Mouse (Mus musculus) megakaryocyte progenitor cell, adult 5-6 weeks (primary cell): ENCODE results near the gene Gm3468. TPM values are rescaled to one million over a fixed set of nuclear protein-coding genes. Genes with fewer than 3 reads are reported as not detected.
"Not testable (repeated sequence)": the region's sequence is repeated elsewhere in the genome, so short reads cannot be mapped to it uniquely, and the experiment has no call there.

Source experiments
- ATAC-seq: replicated peaks from 2 replicates; pipeline ENCODE4 v1.8.0; 2016; ENCODE audit warnings: mild to moderate bottlenecking, moderate TSS enrichment, inconsistent platforms; ENCODE audit not compliant: poor library complexity
- total RNA-seq, 2 experiments: library from RNA; stranded (forward) in 1 of 2; stranded (reverse) in 1 of 2; fragments of 157-497, 149-512 nt in 1 of 2; fragments of 200-1000 nt in 1 of 2; gene quantifications; 2 replicates each; pipeline versions ENCODE4 v1.2.3 to v1.2.4; 2015 to 2017

Gene Gm3468
- total RNA-seq (2015), result 0.27 and 0.29 TPM in 2 replicates
- total RNA-seq (2017), result 0.17 and 0.62 TPM in 2 replicates

DNA sequence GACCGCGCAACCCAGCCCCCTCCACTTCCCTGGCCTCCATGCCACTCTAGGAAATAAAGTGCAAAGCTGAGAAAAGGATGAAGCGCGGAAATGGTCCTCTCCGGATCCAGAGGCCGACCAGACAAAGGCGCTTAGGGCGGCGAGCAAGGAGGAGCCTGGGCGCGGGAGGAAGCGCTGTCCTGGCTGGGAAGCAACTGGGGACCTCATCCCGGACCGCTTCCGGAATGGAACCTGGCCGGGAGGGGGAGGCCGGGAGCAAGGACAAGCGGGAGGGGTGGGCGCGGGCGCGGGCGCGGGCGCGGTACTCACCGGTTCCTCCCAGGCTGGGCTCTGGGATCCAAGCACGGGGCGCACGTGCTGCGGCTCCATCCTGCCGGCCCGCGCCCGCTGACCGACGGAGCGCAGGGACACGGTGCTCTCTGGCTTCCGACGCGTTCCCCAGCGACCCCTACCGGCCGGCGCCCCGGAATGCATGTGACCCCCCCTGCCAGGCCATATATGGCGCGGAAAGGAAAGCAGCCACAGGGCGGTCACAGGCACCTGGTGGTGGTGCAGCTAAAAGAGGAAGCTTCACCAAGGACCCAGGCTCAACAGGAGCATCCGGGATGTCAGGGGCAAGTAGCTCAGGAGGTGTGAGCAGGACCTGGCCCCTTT, at the start of gene Gm3468:
Gene Gm3468 (minus strand): TSS at position 394 of the 654 bp plus-strand sequence.
- peak; percentile 94 for ATAC-seq

DNA sequence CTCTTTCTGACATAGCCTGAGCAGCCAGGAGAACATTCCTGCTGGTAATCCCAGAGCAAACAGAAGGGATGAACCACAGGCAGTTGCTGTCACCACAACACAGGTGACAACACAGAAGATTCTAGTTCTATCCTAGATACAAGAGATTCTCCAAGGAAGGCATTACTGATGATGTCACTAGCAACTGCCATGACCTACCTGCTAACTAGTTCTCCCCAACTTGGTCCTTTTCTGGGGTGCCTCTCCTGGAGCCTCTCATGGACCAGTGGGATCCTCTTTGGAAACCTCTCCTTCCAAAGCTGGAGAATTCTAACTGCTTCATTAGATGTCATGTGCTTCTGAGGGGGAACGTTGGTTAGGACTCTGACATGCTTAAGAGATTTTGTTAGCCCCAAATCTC, 17.2 kb upstream of the Gm3468 start, which contains the start of gene Gm3476:
Gene Gm3476 (minus strand): TSS at position 101 of the 400 bp plus-strand sequence.
- ATAC-seq, result not testable (repeated sequence)

DNA sequence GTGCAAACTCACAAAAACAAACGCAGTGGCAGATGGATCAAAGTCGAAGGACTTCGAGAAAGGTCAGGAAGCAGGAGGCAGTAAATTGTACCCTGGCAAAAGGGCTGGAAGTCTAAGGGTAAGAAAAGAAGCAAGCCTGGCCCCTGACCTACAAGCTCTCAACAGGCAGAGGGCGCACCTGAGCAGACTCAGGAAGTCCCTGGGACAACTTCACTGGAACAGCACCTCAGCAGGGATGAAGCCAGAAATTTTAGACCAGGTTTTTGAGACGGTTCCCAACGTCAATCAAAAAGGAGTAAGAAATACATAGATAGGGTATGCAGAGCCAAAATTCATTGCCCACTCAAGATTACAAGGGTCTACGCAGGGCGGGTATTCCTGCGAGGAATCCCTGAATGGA, 965 bp downstream of the Gm3468 start:
- ATAC-seq, result not testable (repeated sequence)

DNA sequence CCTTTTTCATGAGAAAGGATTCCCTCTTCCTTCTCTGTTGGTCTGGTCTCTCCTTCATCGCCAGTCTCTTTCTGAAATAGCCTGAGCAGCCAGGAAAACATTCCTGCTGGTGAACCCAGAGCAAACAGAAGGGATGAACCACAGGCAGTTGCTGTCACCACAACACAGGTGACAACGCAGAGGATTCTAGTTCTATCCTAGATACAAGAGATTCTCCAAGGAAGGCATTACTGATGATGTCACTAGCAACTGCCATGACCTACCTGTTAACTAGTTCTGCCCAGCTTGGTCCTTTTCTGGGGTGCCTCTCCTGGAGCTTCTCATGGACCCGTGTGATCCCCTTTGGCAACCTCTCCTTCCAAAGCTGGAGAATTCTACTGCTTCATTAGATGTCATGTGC, 14.6 kb downstream of the Gm3468 start, which contains the start of gene Gm8206:
Gene Gm8206 (minus strand): TSS at position 101 of the 400 bp plus-strand sequence.
- not testable (repeated sequence) for ATAC-seq

GRCm38 (mm10) chr14:6058167-6058566, 50.3 kb downstream of the Gm3468 start, which contains the start of gene Gm6337:
TSS of gene Gm6337 (minus strand) at chr14:6058267.
- ATAC-seq, result not testable (repeated sequence)

Other genes starting within 250 kb of the Gm3468 start
- not detected in 2 replicates for gene Gm8237, start 228.3 kb downstream of the Gm3468 start, total RNA-seq (2015)
- gene Gm8237, start 228.3 kb downstream of the Gm3468 start, total RNA-seq (2017), result not detected in 2 replicates
- gene Gm3248, start 146.9 kb downstream of the Gm3468 start, total RNA-seq (2015), result not detected in 2 replicates
- not detected in 2 replicates for gene Gm3248, start 146.9 kb downstream of the Gm3468 start, total RNA-seq (2017)
- gene Gm3453, start 129.5 kb downstream of the Gm3468 start, total RNA-seq (2015), result not detected in 2 replicates
- not detected in 2 replicates for gene Gm3453, start 129.5 kb downstream of the Gm3468 start, total RNA-seq (2017)
- gene Gm6337, start 50.4 kb downstream of the Gm3468 start, total RNA-seq (2015), result not detected in 2 replicates
- not detected in 2 replicates for gene Gm6337, start 50.4 kb downstream of the Gm3468 start, total RNA-seq (2017)
- gene Gm8206, start 14.7 kb downstream of the Gm3468 start, total RNA-seq (2015), result not detected in 2 replicates
- gene Gm8206, start 14.7 kb downstream of the Gm3468 start, total RNA-seq (2017), result 1.9 TPM in 1 of 2 replicates, not detected in the other
- gene Gm3476, start 17.1 kb upstream of the Gm3468 start, total RNA-seq (2015), result not detected in 2 replicates
- gene Gm3476, start 17.1 kb upstream of the Gm3468 start, total RNA-seq (2017), result not detected in 2 replicates
- gene Gm21560, start 110.6 kb upstream of the Gm3468 start, total RNA-seq (2015), result not detected in 2 replicates
- not detected in 2 replicates for gene Gm21560, start 110.6 kb upstream of the Gm3468 start, total RNA-seq (2017)
- 0.35 TPM in 1 of 2 replicates, not detected in the other for gene Gm3411, start 178.6 kb upstream of the Gm3468 start, total RNA-seq (2015)
- gene Gm3411, start 178.6 kb upstream of the Gm3468 start, total RNA-seq (2017), result not detected in 2 replicates
- gene Gm21103, start 196.2 kb upstream of the Gm3468 start, total RNA-seq (2015), result not detected in 2 replicates
- gene Gm21103, start 196.2 kb upstream of the Gm3468 start, total RNA-seq (2017), result not detected in 2 replicates
- not detected in 2 replicates for gene Gm3618, start 235.0 kb upstream of the Gm3468 start, total RNA-seq (2015)
- gene Gm3618, start 235.0 kb upstream of the Gm3468 start, total RNA-seq (2017), result not detected in 2 replicates